ENCODE assay signal across 8 mouse cellular contexts in genomic region chr10:80173358-80173757, GRCm38 (mm10). TPM values are rescaled to one million over a fixed set of nuclear protein-coding genes. Genes with fewer than 3 reads are reported as not detected.
DNase-seq lines count a peak whose midpoint lies in the region; ATAC-seq lines count a peak whose summit lies in the region.

No protein-coding gene starts in this region.

- H3K9ac ChIP-seq in lung, embryonic 15.5 days: peak overlapping the region; percentile 60
- H3K9ac ChIP-seq in intestine, embryonic 14.5 days (ENCODE audit: low read length): peak overlapping the region; percentile 57
- H3K9ac ChIP-seq in neural tube, embryonic 12.5 days: peak overlapping the region; percentile 45; the same call in 1 of the 2 replicates

- peak overlapping the region; percentile 93; the same call in 1 of the 2 replicates for H3K27ac ChIP-seq in lung, embryonic 15.5 days
- peak overlapping the region; percentile 90 for H3K27ac ChIP-seq in intestine, embryonic 14.5 days (ENCODE audit: low read depth)
- H3K27ac ChIP-seq in neural tube, embryonic 12.5 days: no peak overlapping the region

- H3K4me3 ChIP-seq in lung, embryonic 15.5 days: peak overlapping the region; percentile 69
- H3K4me3 ChIP-seq in intestine, embryonic 14.5 days (ENCODE audit: low read depth, low read length): peak overlapping the region; percentile 57
- peak overlapping the region; percentile 19 for H3K4me3 ChIP-seq in neural tube, embryonic 12.5 days

- ATAC-seq in lung, embryonic 15.5 days (ENCODE audit: borderline replicate concordance, extremely low read depth, low FRiP score, low TSS enrichment): no peak
- ATAC-seq in intestine, embryonic 14.5 days (replicated peaks; ENCODE audit: low FRiP score, low TSS enrichment, low read depth): no peak
- ATAC-seq in neural tube, embryonic 12.5 days (ENCODE audit: low FRiP score, low read depth): no peak

- no peaks in the 10 kb centered on the region for H3K9me3 ChIP-seq in lung, embryonic 15.5 days
- H3K9me3 ChIP-seq in intestine, embryonic 14.5 days (ENCODE audit: control insufficient read depth, low read length): no peaks in the 10 kb centered on the region
- H3K9me3 ChIP-seq in neural tube, embryonic 12.5 days: no peaks in the 10 kb centered on the region

- DNase-seq in adrenal gland, adult 8-10 months: peak; percentile 28
- no peak for DNase-seq in adrenal gland, postnatal 10 days
- no peak for DNase-seq in lung, postnatal 10 days
- DNase-seq in intestine, embryonic 14.5 days (ENCODE audit: low spot score): no peak
- DNase-seq in embryo, embryonic 10 days (ENCODE audit: low spot score): no peak
- no peak for DNase-seq in B cell, adult 2 months

- 11% methylated on average over 11 of the region's 11 CpGs for WGBS in lung, embryonic 15.5 days
- 10% methylated on average over 11 of the region's 11 CpGs for WGBS in intestine, embryonic 14.5 days
- WGBS in neural tube, embryonic 12.5 days: 9% methylated on average over 11 of the region's 11 CpGs

- peaks cover 37% of the 10 kb centered on the region for H3K4me1 ChIP-seq in lung, embryonic 15.5 days
- H3K4me1 ChIP-seq in intestine, embryonic 14.5 days (replicated peaks; ENCODE audit: control insufficient read depth, insufficient read depth, low read length): peaks cover 19% of the 10 kb centered on the region
- peaks cover 43% of the 10 kb centered on the region for H3K4me1 ChIP-seq in neural tube, embryonic 12.5 days

- H3K4me2 ChIP-seq in lung, embryonic 15.5 days: peak overlapping the region; percentile 73
- peak overlapping the region; percentile 65 for H3K4me2 ChIP-seq in intestine, embryonic 14.5 days (ENCODE audit: low read length)
- H3K4me2 ChIP-seq in neural tube, embryonic 12.5 days (replicated peaks): peak overlapping the region; percentile 73

- no peaks in the 10 kb centered on the region for H3K27me3 ChIP-seq in lung, embryonic 15.5 days
- H3K27me3 ChIP-seq in intestine, embryonic 14.5 days (replicated peaks; ENCODE audit: control insufficient read depth, insufficient read depth, low read length): no peaks in the 10 kb centered on the region
- H3K27me3 ChIP-seq in neural tube, embryonic 12.5 days (replicated peaks): no peaks in the 10 kb centered on the region

- peaks cover 26% of the 10 kb centered on the region for H3K36me3 ChIP-seq in lung, embryonic 15.5 days
- H3K36me3 ChIP-seq in intestine, embryonic 14.5 days (ENCODE audit: control insufficient read depth, insufficient read depth, low read length): peaks cover 27% of the 10 kb centered on the region
- peaks cover 33% of the 10 kb centered on the region for H3K36me3 ChIP-seq in neural tube, embryonic 12.5 days

RNA-seq across cellular contexts. Expression of gene 1600002K03Rik, which starts 0.6 kb away (rescaled TPM):
- 10 to 100 TPM; 18.1 to 22.1 (median 21.7) TPM for total RNA-seq in adrenal gland, adult 8-10 months (2022)
- 1 to 10 TPM; 6.4 to 7.7 TPM for total RNA-seq in adrenal gland, postnatal 10 days (2021)
- polyA plus RNA-seq in lung, embryonic 15.5 days (2015; fragmentation: Nextera tagmentation; extraction: Ambion mirVana): 11.6 and 14.7 TPM in 2 replicates
- polyA plus RNA-seq in intestine, embryonic 14.5 days (2014; fragmentation: Nextera tagmentation; extraction: Ambion mirVana): 15.8 and 16.7 TPM in 2 replicates
- polyA plus RNA-seq in neural tube, embryonic 12.5 days (2016; fragmentation: Nextera tagmentation; extraction: Ambion mirVana): 14.9 and 15.7 TPM in 2 replicates

RNA-seq across cellular contexts. Expression of gene Efna2, which starts 5.9 kb away (rescaled TPM):
- 1 to 10 TPM; 2.4 to 5.2 (median 3.3) TPM for total RNA-seq in adrenal gland, adult 8-10 months (2022)
- total RNA-seq in adrenal gland, postnatal 10 days (2021): 1 to 10 TPM; 3.3 to 4.5 TPM
- 16.0 and 17.3 TPM in 2 replicates for polyA plus RNA-seq in lung, embryonic 15.5 days (2015; fragmentation: Nextera tagmentation; extraction: Ambion mirVana)
- polyA plus RNA-seq in intestine, embryonic 14.5 days (2014; fragmentation: Nextera tagmentation; extraction: Ambion mirVana): 10.2 and 12.2 TPM in 2 replicates
- polyA plus RNA-seq in neural tube, embryonic 12.5 days (2016; fragmentation: Nextera tagmentation; extraction: Ambion mirVana): 47.9 and 48.0 TPM in 2 replicates

RNA-seq across cellular contexts. Expression of gene Cirbp, which starts 7.6 kb away (rescaled TPM):
- total RNA-seq in adrenal gland, adult 8-10 months (2022): 100 to 1,000 TPM in 3 of 4 experiments, 10 to 100 TPM in 1; 44.2 to 234 (median 162) TPM
- total RNA-seq in adrenal gland, postnatal 10 days (2021): 100 to 1,000 TPM; 102 to 168 TPM
- polyA plus RNA-seq in lung, embryonic 15.5 days (2015; fragmentation: Nextera tagmentation; extraction: Ambion mirVana): 94.6 and 95.1 TPM in 2 replicates
- polyA plus RNA-seq in intestine, embryonic 14.5 days (2014; fragmentation: Nextera tagmentation; extraction: Ambion mirVana): 76.4 and 81.6 TPM in 2 replicates
- polyA plus RNA-seq in neural tube, embryonic 12.5 days (2016; fragmentation: Nextera tagmentation; extraction: Ambion mirVana): 262 and 273 TPM in 2 replicates

RNA-seq across cellular contexts. Expression of gene Midn, which starts 25.3 kb away (rescaled TPM):
- total RNA-seq in adrenal gland, adult 8-10 months (2022): 100 to 1,000 TPM in 1 of 4 experiments, 10 to 100 TPM in 3; 56.4 to 145 (median 90.1) TPM
- 100 to 1,000 TPM; 106 to 127 TPM for total RNA-seq in adrenal gland, postnatal 10 days (2021)
- 17.5 and 18.6 TPM in 2 replicates for polyA plus RNA-seq in lung, embryonic 15.5 days (2015; fragmentation: Nextera tagmentation; extraction: Ambion mirVana)
- polyA plus RNA-seq in intestine, embryonic 14.5 days (2014; fragmentation: Nextera tagmentation; extraction: Ambion mirVana): 25.5 and 28.9 TPM in 2 replicates
- 40.8 and 45.1 TPM in 2 replicates for polyA plus RNA-seq in neural tube, embryonic 12.5 days (2016; fragmentation: Nextera tagmentation; extraction: Ambion mirVana)

RNA-seq across cellular contexts. Expression of gene Cbarp, which starts 32.7 kb away (rescaled TPM):
- 10 to 100 TPM; 58.4 to 92.4 (median 81.9) TPM for total RNA-seq in adrenal gland, adult 8-10 months (2022)
- 10 to 100 TPM; 41.6 to 65.6 TPM for total RNA-seq in adrenal gland, postnatal 10 days (2021)
- 3.9 and 5.0 TPM in 2 replicates for polyA plus RNA-seq in lung, embryonic 15.5 days (2015; fragmentation: Nextera tagmentation; extraction: Ambion mirVana)
- 7.1 and 8.5 TPM in 2 replicates for polyA plus RNA-seq in intestine, embryonic 14.5 days (2014; fragmentation: Nextera tagmentation; extraction: Ambion mirVana)
- 26.5 and 27.3 TPM in 2 replicates for polyA plus RNA-seq in neural tube, embryonic 12.5 days (2016; fragmentation: Nextera tagmentation; extraction: Ambion mirVana)

Comparison
In these comparisons a context has a peak if more than half of its experiments do, and no peak if none do; other contexts are left out.
1. H3K4me3 ChIP-seq: peak in every context shown above with its lines; median percentile 69 in lung, embryonic 15.5 days; 57 in intestine, embryonic 14.5 days; 19 in neural tube, embryonic 12.5 days.